Mouse (Mus musculus) 3T3-L1 (cell line): Measurements from ENCODE around the gene Tfec.

Experiments used
- DNase-seq: peaks from one replicate; pipeline ENCODE4 v3.0.0-alpha.2; 2015; ENCODE audit warnings: low read depth, low spot score

Gene Tfec

GRCm38 (mm10) chr6:16794036-16794435, 104.2 kb downstream of the Tfec start:
- DNase-seq: no peak

DNA sequence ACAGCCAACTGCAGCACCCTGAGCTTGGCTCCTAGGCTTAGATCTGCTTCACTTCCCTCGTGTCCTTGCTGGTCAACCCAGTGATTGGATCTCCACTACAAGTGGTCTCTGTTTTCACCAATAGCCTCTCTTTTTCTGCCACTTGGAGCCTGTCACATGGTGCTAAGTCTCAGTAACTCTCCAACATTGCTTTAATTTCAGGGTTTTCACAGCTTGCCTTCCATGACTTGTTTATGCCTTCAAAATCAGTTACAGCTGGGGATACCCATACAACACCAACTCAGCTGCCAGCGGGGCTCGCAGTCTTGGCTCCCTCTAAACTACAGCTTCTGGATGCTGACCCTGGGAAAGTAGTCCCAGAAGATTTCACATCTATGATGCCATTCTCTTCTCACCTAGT, 113.1 kb downstream of the Tfec start:
- DNase-seq: no peak
